Mouse (Mus musculus) ovary, postnatal 36 days (tissue): ENCODE measurements around the gene Sorbs2.

Experiments used
- DNase-seq: peaks from one replicate; pipeline ENCODE4 v3.0.0; 2022; ENCODE audit warnings: low spot score, mixed read lengths

Gene Sorbs2

GRCm38 (mm10) chr8:45682845-45683383 lies 175.3 kb downstream of the Sorbs2 start:
- DNase-seq = no peak

DNA sequence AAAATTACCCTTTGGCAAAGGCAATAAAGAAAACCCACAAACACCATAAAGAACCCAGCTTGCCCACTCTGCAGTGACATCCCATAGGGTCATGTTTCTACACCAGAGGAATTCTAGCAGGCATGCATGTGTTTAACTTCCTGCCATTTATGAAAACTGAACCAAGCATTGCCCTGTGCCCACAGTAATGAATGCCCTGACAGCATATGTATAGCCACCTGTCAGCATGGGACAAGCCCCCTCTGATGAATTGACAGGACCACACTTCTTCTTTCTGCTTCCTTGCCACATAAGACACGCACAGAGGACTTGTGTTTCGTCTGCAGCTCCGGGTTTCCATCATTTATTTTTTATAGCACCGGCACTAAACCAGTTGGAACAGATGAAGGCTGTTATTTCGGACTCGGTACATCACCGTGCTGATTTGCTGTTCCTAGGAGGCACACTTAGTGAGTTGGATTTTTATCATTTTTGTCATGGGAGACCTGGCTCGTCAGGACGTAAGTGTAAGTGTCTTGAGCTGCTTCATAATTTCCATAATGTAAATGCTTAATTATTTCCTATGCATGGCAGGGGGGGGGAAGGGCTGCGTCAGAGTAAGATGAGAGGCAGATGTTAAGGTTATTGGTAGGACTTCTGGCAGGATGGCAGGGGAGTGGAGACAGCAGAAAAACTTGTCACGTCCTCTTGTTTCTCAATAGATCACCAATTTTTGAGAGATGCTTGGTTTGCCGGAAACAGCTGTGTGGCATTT lies 180.5 kb downstream of the Sorbs2 start:
- DNase-seq = no peak

GRCm38 (mm10) chr8:45689611-45690207 lies 182.1 kb downstream of the Sorbs2 start:
- DNase-seq = no peak

- DNase-seq = no peak
Observed at GRCm38 (mm10) chr8:45700100-45700499, 192.5 kb downstream of the Sorbs2 start.

DNA sequence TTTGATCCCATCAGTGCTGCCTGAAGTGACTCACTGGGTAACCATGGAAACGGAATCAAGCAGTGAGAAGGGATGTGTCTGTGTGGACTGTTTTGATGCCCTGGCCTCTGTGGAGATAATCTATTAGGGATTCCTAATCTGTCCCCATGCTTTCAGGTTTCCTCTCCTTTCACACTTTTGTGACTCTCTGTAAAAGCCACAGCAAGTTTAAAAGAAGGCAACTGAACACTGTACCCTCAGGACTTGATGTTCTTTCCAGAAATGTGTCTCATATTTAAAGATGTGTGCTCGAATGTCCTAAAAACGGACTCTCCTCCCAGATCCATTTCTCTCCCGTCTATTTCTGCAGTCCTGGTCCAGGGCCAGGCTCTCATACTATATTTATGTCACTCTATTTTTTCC lies 196.1 kb downstream of the Sorbs2 start:
- DNase-seq = no peak

- no peak for DNase-seq
Observed at GRCm38 (mm10) chr8:45709098-45709497, 201.5 kb downstream of the Sorbs2 start.

- DNase-seq = no peak
Observed at GRCm38 (mm10) chr8:45709734-45710133, 202.1 kb downstream of the Sorbs2 start.

- no peak for DNase-seq
Observed at GRCm38 (mm10) chr8:45712610-45713009, 205.0 kb downstream of the Sorbs2 start.

DNA sequence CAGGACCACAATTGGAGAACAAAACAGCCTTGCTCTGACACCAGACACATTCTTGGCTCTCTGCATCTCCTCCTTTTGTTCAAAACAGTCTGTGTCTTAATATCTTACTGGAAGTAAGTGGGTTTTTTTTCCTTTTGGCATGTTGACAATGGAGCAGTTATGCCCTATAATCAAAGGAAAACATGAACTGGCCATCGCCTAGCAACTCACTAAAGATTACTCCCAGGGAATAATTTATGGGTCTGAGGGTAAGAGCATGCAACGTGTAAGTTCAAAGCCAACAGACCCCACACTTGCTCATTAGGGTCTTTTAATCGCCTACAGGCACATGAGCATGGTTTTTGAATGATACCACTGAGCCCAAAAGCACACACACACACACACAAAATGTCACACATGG lies 207.2 kb downstream of the Sorbs2 start:
- no peak for DNase-seq

- no peak for DNase-seq
Observed at GRCm38 (mm10) chr8:45715330-45716027, 207.9 kb downstream of the Sorbs2 start.

GRCm38 (mm10) chr8:45719776-45720175 lies 212.2 kb downstream of the Sorbs2 start:
- DNase-seq = no peak

- no peak for DNase-seq
Observed at GRCm38 (mm10) chr8:45724204-45724603, 216.6 kb downstream of the Sorbs2 start.

- DNase-seq = no peak
Observed at GRCm38 (mm10) chr8:45725321-45725720, 217.7 kb downstream of the Sorbs2 start.

DNA sequence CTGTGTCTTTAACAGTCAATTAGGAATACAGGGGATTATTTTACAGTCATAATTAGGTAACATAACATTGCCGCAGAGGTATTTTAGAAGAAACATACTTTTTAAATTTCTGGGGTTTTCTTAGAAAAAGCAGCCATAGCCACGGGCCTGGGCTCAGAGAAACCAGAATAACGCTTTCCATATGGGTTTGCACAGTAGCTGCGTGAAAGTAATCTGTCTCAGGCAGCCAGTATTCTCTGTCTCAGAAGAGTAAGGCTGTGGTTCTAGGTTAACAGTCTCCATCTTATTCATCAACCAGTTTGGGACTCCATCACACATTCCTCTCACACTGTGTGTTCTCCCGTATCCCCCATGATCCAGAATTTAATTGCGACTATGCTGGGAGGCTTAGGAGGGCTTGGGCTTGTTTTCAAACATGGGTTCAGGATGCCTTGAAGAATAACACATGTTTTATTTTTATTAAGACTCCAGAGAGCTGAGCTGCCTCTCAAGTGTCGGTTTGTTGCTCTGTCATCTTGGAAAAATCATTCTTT lies 222.3 kb downstream of the Sorbs2 start:
- no peak for DNase-seq

GRCm38 (mm10) chr8:45730795-45731194 lies 223.2 kb downstream of the Sorbs2 start:
- DNase-seq = no peak

GRCm38 (mm10) chr8:45734071-45734470 lies 226.5 kb downstream of the Sorbs2 start:
- DNase-seq = no peak

- DNase-seq = no peak
Observed at GRCm38 (mm10) chr8:45737266-45737665, 229.7 kb downstream of the Sorbs2 start.

GRCm38 (mm10) chr8:45743326-45743725 lies 235.7 kb downstream of the Sorbs2 start:
- no peak for DNase-seq

GRCm38 (mm10) chr8:45743739-45744138 lies 236.2 kb downstream of the Sorbs2 start:
- no peak for DNase-seq

GRCm38 (mm10) chr8:45751512-45752502 lies 244.2 kb downstream of the Sorbs2 start:
- no peak for DNase-seq

DNA sequence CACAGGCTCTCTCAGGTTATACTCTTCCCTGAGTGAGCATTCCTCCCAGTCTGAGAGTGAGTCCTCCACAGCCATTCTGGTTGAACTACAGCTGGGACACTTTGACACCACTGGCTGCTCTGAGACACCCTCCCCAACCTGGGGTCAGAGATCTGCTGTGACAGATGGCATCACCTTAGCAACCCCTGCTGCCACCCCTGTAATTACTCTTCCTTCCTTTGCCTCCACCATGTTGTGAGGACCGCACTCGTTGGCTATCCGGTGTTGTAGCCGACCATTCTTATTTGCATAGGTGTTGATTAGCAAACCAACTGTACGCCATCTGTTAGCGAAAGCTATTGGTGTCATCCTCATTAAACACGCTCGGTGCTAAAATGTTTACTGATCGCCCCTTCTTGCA lies 247.9 kb downstream of the Sorbs2 start:
- no peak for DNase-seq
